Mouse (Mus musculus): Measurements from ENCODE around the gene Cog1. TPM values are rescaled to one million over a fixed set of nuclear protein-coding genes. Genes with fewer than 3 reads are reported as not detected.
A peak's percentile ranks its signal among the peaks of the same experiment; 100 is the strongest.

The Cog1 gene
- polyA plus RNA-seq (2014; fragmentation: Nextera tagmentation; extraction: Ambion mirVana), result 28.8 and 33.9 TPM in 2 replicates

DNA sequence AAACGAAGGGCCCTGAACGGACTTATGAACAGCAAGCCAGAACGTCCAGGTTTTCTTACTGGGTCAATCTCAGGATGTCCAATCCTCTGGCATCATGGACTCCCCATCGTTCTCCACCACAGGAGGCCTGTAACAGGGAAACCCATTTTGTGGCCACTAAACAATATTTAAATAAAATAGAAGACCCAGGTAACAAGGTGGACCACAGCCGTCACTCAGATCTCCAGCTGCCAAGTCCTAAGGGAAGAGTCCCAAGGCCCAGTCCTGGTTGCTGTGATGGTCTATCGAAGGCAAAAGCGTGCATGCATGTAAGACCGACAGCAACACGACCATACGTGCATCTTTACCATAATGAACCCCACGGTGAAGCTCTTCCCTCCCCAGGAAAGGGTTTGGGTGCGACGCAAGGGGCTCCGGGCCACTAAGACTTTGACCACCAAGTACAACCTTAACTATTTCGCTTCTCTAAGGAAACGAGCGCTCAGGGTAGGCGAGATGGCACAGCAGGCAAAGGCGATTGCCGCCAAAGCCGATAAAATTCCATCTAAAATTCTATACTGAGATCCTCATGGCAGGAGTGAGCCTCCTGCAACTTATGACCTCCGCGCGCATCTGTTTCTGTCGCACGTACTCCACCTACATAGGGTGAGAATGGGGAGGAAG, at the start of gene Cog1:
Cog1 (plus strand) TSS at position 480 of the 663 bp plus-strand sequence.
- H3K27ac ChIP-seq (ENCODE audit: low read depth, low read length), result peak within 1 kb of the TSS; percentile 91
- no peaks in the 10 kb centered on the region for H3K27me3 ChIP-seq (replicated peaks; ENCODE audit: control insufficient read depth, insufficient read depth, low read length)
- no peaks in the 10 kb centered on the region for H3K9me3 ChIP-seq (replicated peaks; ENCODE audit: control insufficient read depth, low read length)
- peak within 1 kb of the TSS; percentile 89 for H3K9ac ChIP-seq (ENCODE audit: low read length)
- H3K36me3 ChIP-seq (ENCODE audit: control insufficient read depth, insufficient read depth, low read length), result peaks cover 24% of the 10 kb centered on the region
- peak within 1 kb of the TSS; percentile 71 for H3K4me2 ChIP-seq (ENCODE audit: low read length)
- H3K4me3 ChIP-seq (ENCODE audit: low read depth, low read length), result peak within 1 kb of the TSS; percentile 87
- 45% methylated on average over 26 of the region's 26 CpGs for WGBS
- no peak for ATAC-seq
- peaks cover 9% of the 10 kb centered on the region for H3K4me1 ChIP-seq (ENCODE audit: control insufficient read depth, insufficient read depth, low read length)
- no peak for DNase-seq (ENCODE audit: low spot score)

- ATAC-seq (peak; percentile 62), DNase-seq (ENCODE audit: low spot score) (peak; percentile 71)
- Histone ChIP-seq H3K27ac (ENCODE audit: low read depth, low read length) (peak overlapping the region; percentile 87), H3K27me3 (replicated peaks; ENCODE audit: control insufficient read depth, insufficient read depth, low read length) (no peaks in the 10 kb centered on the region), H3K9me3 (replicated peaks; ENCODE audit: control insufficient read depth, low read length) (no peaks in the 10 kb centered on the region), H3K36me3 (ENCODE audit: control insufficient read depth, insufficient read depth, low read length) (no peaks in the 10 kb centered on the region), H3K4me2 (ENCODE audit: low read length) (no peak overlapping the region; the same call in 1 of the 2 replicates), H3K9ac (ENCODE audit: low read length) (no peak overlapping the region), H3K4me1 (ENCODE audit: control insufficient read depth, insufficient read depth, low read length) (peaks cover 20% of the 10 kb centered on the region), H3K4me3 (ENCODE audit: low read depth, low read length) (no peak overlapping the region)
- 78% methylated on average over 18 of the region's 18 CpGs for WGBS
These were observed 48.3 kb upstream of the Cog1 start for GRCm38 (mm10) chr11:113600526-113601245.

- Histone ChIP-seq H3K9me3 (replicated peaks; ENCODE audit: control insufficient read depth, low read length) (0 out of 2 replicates have a peak, but pooled peaks cover 3% of the 10 kb centered on the region), H3K27me3 (replicated peaks; ENCODE audit: control insufficient read depth, insufficient read depth, low read length) (no peaks in the 10 kb centered on the region), H3K27ac (ENCODE audit: low read depth, low read length) (peak overlapping the region; percentile 87), H3K4me2 (ENCODE audit: low read length) (peak overlapping the region; percentile 4; the same call in 1 of the 2 replicates), H3K9ac (ENCODE audit: low read length) (0 out of 2 replicates have a peak overlapping the region, but pooled peaks have one; percentile 1), H3K4me3 (ENCODE audit: low read depth, low read length) (no peak overlapping the region), H3K36me3 (ENCODE audit: control insufficient read depth, insufficient read depth, low read length) (no peaks in the 10 kb centered on the region), H3K4me1 (ENCODE audit: control insufficient read depth, insufficient read depth, low read length) (peaks cover 20% of the 10 kb centered on the region)
- ATAC-seq, result peak; percentile 76
- WGBS, result 13% methylated on average over 12 of the region's 12 CpGs
- peak; percentile 70 for DNase-seq (ENCODE audit: low spot score)
These were observed 47.2 kb upstream of the Cog1 start for GRCm38 (mm10) chr11:113601616-113602343.

DNA sequence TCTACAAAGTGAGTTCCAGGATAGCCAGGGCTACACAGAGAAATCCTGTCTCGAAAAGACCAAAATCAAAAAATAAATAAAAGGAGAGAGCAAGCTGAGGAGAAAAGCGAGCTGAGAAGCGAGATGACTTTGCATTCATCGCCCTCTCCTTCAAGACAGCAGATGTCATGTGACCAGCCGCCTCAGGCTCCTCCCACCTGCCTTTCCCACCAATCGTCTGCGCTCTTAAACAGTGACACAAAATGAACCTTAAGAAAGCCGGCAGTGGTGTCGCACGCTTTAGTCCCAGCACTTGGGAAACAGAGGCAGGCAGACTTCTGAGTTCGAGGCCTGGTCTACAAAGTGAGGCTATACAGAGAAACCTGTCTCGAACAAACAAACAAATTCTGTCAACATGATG, 41.4 kb upstream of the Cog1 start:
- Histone ChIP-seq H3K9me3 (replicated peaks; ENCODE audit: control insufficient read depth, low read length) (0 out of 2 replicates have a peak, but pooled peaks cover 3% of the 10 kb centered on the region), H3K27ac (ENCODE audit: low read depth, low read length) (no peak overlapping the region), H3K36me3 (ENCODE audit: control insufficient read depth, insufficient read depth, low read length) (no peaks in the 10 kb centered on the region), H3K4me3 (ENCODE audit: low read depth, low read length) (no peak overlapping the region), H3K4me2 (ENCODE audit: low read length) (no peak overlapping the region), H3K4me1 (ENCODE audit: control insufficient read depth, insufficient read depth, low read length) (0 out of 2 replicates have a peak, but pooled peaks cover 8% of the 10 kb centered on the region), H3K27me3 (replicated peaks; ENCODE audit: control insufficient read depth, insufficient read depth, low read length) (no peaks in the 10 kb centered on the region), H3K9ac (ENCODE audit: low read length) (no peak overlapping the region)
- no peak for ATAC-seq
- no peak for DNase-seq (ENCODE audit: low spot score)
- WGBS, result 98% methylated on average over 12 of the region's 12 CpGs

- H3K27ac ChIP-seq (ENCODE audit: low read depth, low read length), result no peak overlapping the region
- no peak overlapping the region for H3K4me3 ChIP-seq (ENCODE audit: low read depth, low read length)
- no peaks in the 10 kb centered on the region for H3K36me3 ChIP-seq (ENCODE audit: control insufficient read depth, insufficient read depth, low read length)
- ATAC-seq, result no peak
- no peak overlapping the region for H3K9ac ChIP-seq (ENCODE audit: low read length)
- WGBS, result 87% methylated on average over 5 of the region's 5 CpGs
- no peaks in the 10 kb centered on the region for H3K27me3 ChIP-seq (replicated peaks; ENCODE audit: control insufficient read depth, insufficient read depth, low read length)
- no peak overlapping the region for H3K4me2 ChIP-seq (ENCODE audit: low read length)
- H3K9me3 ChIP-seq (replicated peaks; ENCODE audit: control insufficient read depth, low read length), result 0 out of 2 replicates have a peak, but pooled peaks cover 3% of the 10 kb centered on the region
- 0 out of 2 replicates have a peak, but pooled peaks cover 8% of the 10 kb centered on the region for H3K4me1 ChIP-seq (ENCODE audit: control insufficient read depth, insufficient read depth, low read length)
- DNase-seq (ENCODE audit: low spot score), result no peak
These were observed 39.4 kb upstream of the Cog1 start for GRCm38 (mm10) chr11:113609581-113609980.

DNA sequence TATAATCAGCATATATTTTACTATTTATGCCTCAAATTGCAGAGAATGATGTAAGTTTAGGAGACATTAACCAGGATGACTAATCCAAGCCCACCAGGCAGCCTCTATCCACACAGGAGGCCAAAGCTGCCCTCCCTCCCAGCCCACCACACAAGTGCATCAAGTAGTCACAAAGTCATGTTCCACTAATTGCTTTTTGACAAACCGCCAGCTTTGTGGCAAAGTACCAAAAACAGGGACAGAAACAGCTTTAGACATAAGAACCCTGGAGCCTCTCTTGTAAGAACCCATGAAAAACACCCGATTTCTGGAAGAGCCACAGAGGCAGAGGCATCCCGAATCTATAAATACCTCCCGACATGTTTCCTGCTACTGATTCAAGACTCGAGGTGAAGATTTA, 38.7 kb upstream of the Cog1 start:
- Histone ChIP-seq H3K36me3 (ENCODE audit: control insufficient read depth, insufficient read depth, low read length) (no peaks in the 10 kb centered on the region), H3K9me3 (replicated peaks; ENCODE audit: control insufficient read depth, low read length) (0 out of 2 replicates have a peak, but pooled peaks cover 3% of the 10 kb centered on the region), H3K4me2 (ENCODE audit: low read length) (no peak overlapping the region), H3K9ac (ENCODE audit: low read length) (no peak overlapping the region), H3K27me3 (replicated peaks; ENCODE audit: control insufficient read depth, insufficient read depth, low read length) (no peaks in the 10 kb centered on the region), H3K4me3 (ENCODE audit: low read depth, low read length) (no peak overlapping the region), H3K27ac (ENCODE audit: low read depth, low read length) (no peak overlapping the region), H3K4me1 (ENCODE audit: control insufficient read depth, insufficient read depth, low read length) (0 out of 2 replicates have a peak, but pooled peaks cover 8% of the 10 kb centered on the region)
- 71% methylated on average over 5 of the region's 5 CpGs for WGBS
- ATAC-seq (no peak), DNase-seq (ENCODE audit: low spot score) (peak; percentile 61)

- WGBS, result 92% methylated on average over 10 of the region's 10 CpGs
- Histone ChIP-seq H3K9ac (ENCODE audit: low read length) (no peak overlapping the region; the same call in 1 of the 2 replicates), H3K4me2 (ENCODE audit: low read length) (no peak overlapping the region), H3K27me3 (replicated peaks; ENCODE audit: control insufficient read depth, insufficient read depth, low read length) (no peaks in the 10 kb centered on the region), H3K4me1 (ENCODE audit: control insufficient read depth, insufficient read depth, low read length) (0 out of 2 replicates have a peak, but pooled peaks cover 8% of the 10 kb centered on the region), H3K27ac (ENCODE audit: low read depth, low read length) (peak overlapping the region; percentile 76), H3K9me3 (replicated peaks; ENCODE audit: control insufficient read depth, low read length) (no peaks in the 10 kb centered on the region), H3K36me3 (ENCODE audit: control insufficient read depth, insufficient read depth, low read length) (no peaks in the 10 kb centered on the region), H3K4me3 (ENCODE audit: low read depth, low read length) (no peak overlapping the region)
- no peak for DNase-seq (ENCODE audit: low spot score)
- no peak for ATAC-seq
These were observed 37.8 kb upstream of the Cog1 start for GRCm38 (mm10) chr11:113611112-113611646.
